Mouse (Mus musculus) intestine, postnatal 0 days (tissue): Measurements from ENCODE around the gene Map2k5. TPM values are rescaled to one million over a fixed set of nuclear protein-coding genes. Genes with fewer than 3 reads are reported as not detected.

Experiments used
- ATAC-seq: fragments of 200-750 bp; cut with Nextera tagmentation; 2 replicates; pipeline ENCODE4 v1.8.0; 2017; ENCODE audit warnings: mild to moderate bottlenecking, moderate TSS enrichment, moderate library complexity
- H3K27ac ChIP-seq: fragments of 300-500 bp; sonication (generic); 2 replicates; pipeline ENCODE4 v1.5.1; 2014; ENCODE audit warnings: mild to moderate bottlenecking, low read depth, low read length, moderate library complexity
- H3K27me3 ChIP-seq: fragments of 300-500 bp; sonication (generic); replicated peaks from 2 replicates; pipeline ENCODE4 v1.6.1; 2014; ENCODE audit warnings: low read length, mixed read lengths; ENCODE audit not compliant: control insufficient read depth, insufficient read depth
- H3K36me3 ChIP-seq: fragments of 300-500 bp; sonication (generic); 2 replicates; pipeline ENCODE4 v1.6.1; 2014; ENCODE audit warnings: mild to moderate bottlenecking, moderate library complexity; ENCODE audit not compliant: control insufficient read depth, insufficient read depth
- H3K4me1 ChIP-seq: fragments of 300-500 bp; sonication (generic); replicated peaks from 2 replicates; pipeline ENCODE4 v1.6.1; 2014; ENCODE audit warnings: antibody characterized with exemption, low read length, mixed read lengths; ENCODE audit not compliant: control insufficient read depth, insufficient read depth
- H3K4me2 ChIP-seq: fragments of 300-500 bp; sonication (generic); replicated peaks from 2 replicates; pipeline ENCODE4 v1.6.1; 2014; ENCODE audit warnings: low read depth, mild to moderate bottlenecking, moderate library complexity
- H3K4me3 ChIP-seq: fragments of 300-500 bp; sonication (generic); 2 replicates; pipeline ENCODE4 v1.5.1; 2014; ENCODE audit warnings: low read depth, low read length
- H3K9ac ChIP-seq: fragments of 300-500 bp; sonication (generic); 2 replicates; pipeline ENCODE4 v1.6.1; 2014; ENCODE audit warnings: mild to moderate bottlenecking, low read depth, low read length
- H3K9me3 ChIP-seq: fragments of 300-500 bp; sonication (generic); 2 replicates; pipeline ENCODE4 v1.6.1; 2016; ENCODE audit warnings: mixed run types; ENCODE audit not compliant: control insufficient read depth
- CTCF ChIP-seq: sonication (generic); IDR thresholded peaks from 2 replicates; pipeline ENCODE4 v1.5.1; 2016; ENCODE audit warnings: low read depth, mild to moderate bottlenecking, control low read depth, antibody characterized with exemption, moderate library complexity
- WGBS: fragments of 180-500 bp; shearing (Covaris S2); extraction: QIAGEN DNeasy Blood & Tissue Kit; methylation state at CpG from one replicate; pipeline ENCODE4 v1.1.7; 2014; 5-methylcytosine and 5-hydroxymethylcytosine counted together
- polyA plus RNA-seq: library from polyadenylated mRNA; unstranded; fragments of >200 nt; fragmentation: Nextera tagmentation; extraction: Ambion mirVana; gene quantifications from 2 replicates; pipeline ENCODE4 v1.2.1, GENCODE M21; 2015

The Map2k5 gene
- polyA plus RNA-seq, 1 experiment from 2014 or later: 13.8 TPM

GRCm38 (mm10) chr9:63335816-63336215 lies 41.9 kb downstream of the Map2k5 start:
- Histone ChIP-seq H3K27me3 (no peaks in the 10 kb centered on the region), H3K4me1 (no peaks in the 10 kb centered on the region), H3K36me3 (peaks cover 40% of the 10 kb centered on the region), H3K4me2 (no peak overlapping the region), H3K9ac (no peak overlapping the region), H3K27ac (no peak overlapping the region), H3K4me3 (no peak overlapping the region), H3K9me3 (no peaks in the 10 kb centered on the region)
- no peak for TF ChIP-seq CTCF
- ATAC-seq: no peak
- 93% methylated on average over 4 of the region's 4 CpGs for WGBS

- Histone ChIP-seq H3K4me3 (no peak overlapping the region), H3K36me3 (peaks cover 43% of the 10 kb centered on the region), H3K4me1 (no peaks in the 10 kb centered on the region), H3K4me2 (no peak overlapping the region), H3K27me3 (no peaks in the 10 kb centered on the region), H3K9ac (no peak overlapping the region), H3K27ac (no peak overlapping the region), H3K9me3 (no peaks in the 10 kb centered on the region)
- WGBS: 95% methylated on average over 2 of the region's 2 CpGs
- no peak for ATAC-seq
- TF ChIP-seq CTCF: peak; percentile 66
Observed at GRCm38 (mm10) chr9:63333074-63333473, 44.6 kb downstream of the Map2k5 start.

- no peaks in the 10 kb centered on the region for H3K27me3 ChIP-seq
- H3K36me3 ChIP-seq: peaks cover 26% of the 10 kb centered on the region
- H3K27ac ChIP-seq: no peak overlapping the region
- WGBS: 94% methylated on average over 6 of the region's 6 CpGs
- H3K4me1 ChIP-seq: no peaks in the 10 kb centered on the region
- no peak overlapping the region for H3K4me2 ChIP-seq
- H3K9ac ChIP-seq: no peak overlapping the region
- peak; percentile 27; the same call in 1 of the 2 replicates for TF ChIP-seq CTCF
- H3K9me3 ChIP-seq: no peaks in the 10 kb centered on the region
- ATAC-seq: no peak
- H3K4me3 ChIP-seq: no peak overlapping the region
Observed at GRCm38 (mm10) chr9:63331246-63331645, 46.5 kb downstream of the Map2k5 start.

- Histone ChIP-seq H3K4me2 (no peak overlapping the region), H3K4me1 (no peaks in the 10 kb centered on the region), H3K27ac (no peak overlapping the region), H3K27me3 (no peaks in the 10 kb centered on the region), H3K9me3 (no peaks in the 10 kb centered on the region), H3K9ac (no peak overlapping the region), H3K36me3 (peaks cover 14% of the 10 kb centered on the region), H3K4me3 (no peak overlapping the region)
- TF ChIP-seq CTCF: no peak
- WGBS: 71% methylated on average over 15 of the region's 15 CpGs
- no peak for ATAC-seq
Observed at GRCm38 (mm10) chr9:63328958-63329685, 48.6 kb downstream of the Map2k5 start.

GRCm38 (mm10) chr9:63315231-63315630 lies 62.5 kb downstream of the Map2k5 start:
- no peak for ATAC-seq
- Histone ChIP-seq H3K36me3 (no peaks in the 10 kb centered on the region; the same call in 1 of the 2 replicates), H3K4me2 (no peak overlapping the region), H3K4me3 (no peak overlapping the region), H3K9me3 (no peaks in the 10 kb centered on the region), H3K27me3 (no peaks in the 10 kb centered on the region), H3K27ac (no peak overlapping the region), H3K9ac (no peak overlapping the region), H3K4me1 (no peaks in the 10 kb centered on the region)
- no peak for TF ChIP-seq CTCF

- H3K9me3 ChIP-seq: no peaks in the 10 kb centered on the region
- H3K27ac ChIP-seq: no peak overlapping the region
- H3K4me1 ChIP-seq: 0 out of 2 replicates have a peak, but pooled peaks cover 8% of the 10 kb centered on the region
- no peak for ATAC-seq
- TF ChIP-seq CTCF: no peak
- H3K27me3 ChIP-seq: no peaks in the 10 kb centered on the region
- no peak overlapping the region for H3K4me2 ChIP-seq
- 87% methylated on average over 4 of the region's 4 CpGs for WGBS
- H3K9ac ChIP-seq: no peak overlapping the region
- no peak overlapping the region for H3K4me3 ChIP-seq
- no peaks in the 10 kb centered on the region; the same call in 1 of the 2 replicates for H3K36me3 ChIP-seq
Observed at GRCm38 (mm10) chr9:63314126-63314525, 63.6 kb downstream of the Map2k5 start.
